21 mouse cellular contexts compared by ENCODE assay signal in the genomic region with DNA sequence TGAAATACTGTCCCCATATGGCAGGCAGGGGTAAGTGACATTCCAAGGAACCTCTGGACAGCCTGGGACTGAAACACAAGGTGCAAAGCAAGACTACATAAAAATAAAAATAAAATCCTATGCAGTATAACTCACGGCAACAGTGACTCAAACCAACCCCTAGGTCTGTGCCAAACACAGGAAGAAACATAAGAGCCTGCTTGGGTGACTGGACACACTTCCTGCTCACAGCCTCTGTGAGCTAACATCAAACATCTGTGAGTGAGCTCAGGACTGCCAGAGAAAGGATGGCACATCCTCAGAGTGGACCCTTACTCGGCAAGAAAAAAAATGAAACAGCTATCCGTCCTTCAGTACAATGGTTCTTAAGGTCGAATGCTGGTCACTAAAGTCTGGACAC.
"Had no signal": no experiment of that assay in that cellular context is flagged by ENCODE, and none has a peak within 500 bp of the region (broad histone marks: within the 10 kb centered on the region; RNA-seq: fewer than 3 reads in every experiment).

No protein-coding gene starts in this region.

- H3K4me2 ChIP-seq: limb, embryonic 13.5 days; liver, embryonic 12.5 days; liver, embryonic 15.5 days; midbrain, embryonic 12.5 days; midbrain, embryonic 15.5 days; neural tube, embryonic 12.5 days; neural tube, embryonic 15.5 days had no signal

- H3K9ac ChIP-seq: limb, embryonic 13.5 days; liver, embryonic 12.5 days; liver, embryonic 15.5 days; midbrain, embryonic 12.5 days; midbrain, embryonic 15.5 days; neural tube, embryonic 12.5 days; neural tube, embryonic 15.5 days had no signal

- H3K9me3 ChIP-seq: limb, embryonic 13.5 days; liver, embryonic 12.5 days; liver, embryonic 15.5 days; midbrain, embryonic 12.5 days; midbrain, embryonic 15.5 days; neural tube, embryonic 12.5 days; neural tube, embryonic 15.5 days had no signal

- H3K36me3 ChIP-seq: liver, embryonic 12.5 days; liver, embryonic 15.5 days; midbrain, embryonic 12.5 days; midbrain, embryonic 15.5 days; neural tube, embryonic 15.5 days had no signal

- DNase-seq: kidney, adult 9 months; kidney, postnatal 25 days; left cerebral cortex, postnatal 4 days; liver; lung, adult 2 months; right cerebral cortex, adult 18-20 months; right cerebral cortex, postnatal 14 days; right cerebral cortex, postnatal 4 days; thymus, adult 2 months; thymus, postnatal 25 days had no signal

- ATAC-seq: liver, embryonic 12.5 days; lung, postnatal 0 days; midbrain, embryonic 15.5 days had no signal

- H3K27me3 ChIP-seq: limb, embryonic 13.5 days; liver, embryonic 15.5 days; midbrain, embryonic 12.5 days; midbrain, embryonic 15.5 days; neural tube, embryonic 12.5 days; neural tube, embryonic 15.5 days had no signal

- H3K4me1 ChIP-seq: midbrain, embryonic 12.5 days; neural tube, embryonic 12.5 days had no signal

- H3K27ac ChIP-seq: kidney, postnatal 0 days; limb, embryonic 13.5 days; liver, embryonic 15.5 days; macrophage; midbrain, embryonic 12.5 days; midbrain, embryonic 15.5 days; neural tube, embryonic 12.5 days; neural tube, embryonic 15.5 days; stomach, postnatal 0 days had no signal

- H3K4me3 ChIP-seq: limb, embryonic 13.5 days; liver, embryonic 12.5 days; liver, embryonic 15.5 days; midbrain, embryonic 12.5 days; midbrain, embryonic 15.5 days; neural tube, embryonic 12.5 days; neural tube, embryonic 15.5 days had no signal
